Mouse (Mus musculus): Measurements from ENCODE around the gene Atp5s. TPM values are rescaled to one million over a fixed set of nuclear protein-coding genes. Genes with fewer than 3 reads are reported as not detected.

Atp5s gene
- polyA plus RNA-seq, 1 experiment = 20.2 TPM

DNA sequence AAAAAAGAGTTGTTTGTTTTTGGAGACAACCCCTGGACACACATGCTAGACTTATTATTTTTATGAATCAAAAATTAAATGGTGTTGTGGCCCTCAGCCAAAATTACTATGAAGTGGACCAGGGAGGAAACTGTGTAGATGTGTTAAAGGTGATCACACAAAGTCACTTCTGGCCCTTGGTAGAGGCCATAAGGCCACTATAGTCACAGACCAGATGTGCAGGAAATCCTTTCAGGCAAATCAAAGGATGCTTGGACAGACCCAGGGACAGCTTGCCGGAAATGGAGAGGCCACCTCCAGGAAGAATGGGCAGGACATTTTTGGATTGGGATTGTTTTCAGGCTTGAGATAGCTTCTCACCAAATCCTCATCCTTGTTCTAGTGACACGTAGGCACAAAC lies 36.9 kb downstream of the Atp5s start:
- Histone ChIP-seq H3K27ac (ENCODE audit: insufficient read depth, low read depth, low read length) (no peak overlapping the region), H3K27me3 (replicated peaks; ENCODE audit: control insufficient read depth, insufficient read depth, low read length) (no peaks in the 10 kb centered on the region), H3K36me3 (ENCODE audit: control insufficient read depth, insufficient read depth, low read length) (peaks cover under 1% of the 10 kb centered on the region; the same call in 1 of the 2 replicates), H3K4me3 (ENCODE audit: insufficient read depth, low read depth, low read length) (no peak overlapping the region), H3K4me1 (ENCODE audit: control insufficient read depth, insufficient read depth, low read length) (peaks cover 22% of the 10 kb centered on the region; the same call in 1 of the 2 replicates)
- peak; percentile 77 for DNase-seq
- TF ChIP-seq CTCF (conservative IDR thresholded peaks at IDR 0.05; ENCODE audit: insufficient read depth, insufficient read length, low read depth, low read length) (no peak), POLR2A (IDR thresholded peaks at IDR 0.05; ENCODE audit: low read depth, low read length) (no peak)
- WGBS = 57% methylated on average over 2 of the region's 2 CpGs

DNA sequence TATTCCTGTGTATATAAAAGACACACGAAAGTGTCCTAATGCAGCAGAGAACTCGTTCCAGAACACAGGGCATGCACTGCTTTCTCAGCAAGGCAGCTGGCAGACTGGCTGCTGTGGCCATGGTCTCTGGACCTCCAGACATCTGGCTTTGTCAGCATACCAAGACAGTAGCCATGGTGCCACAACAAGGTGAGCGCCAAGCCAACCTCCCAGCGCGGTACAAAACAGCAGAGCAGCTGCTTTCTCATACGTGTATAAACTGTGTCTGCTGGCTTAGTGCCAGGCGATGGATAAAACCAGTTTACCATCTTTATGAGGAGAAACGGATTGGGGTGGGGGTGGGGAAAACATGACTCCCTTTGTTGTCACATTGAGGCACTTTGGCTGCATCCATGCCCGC lies 40.8 kb downstream of the Atp5s start:
- H3K4me1 ChIP-seq (ENCODE audit: control insufficient read depth, insufficient read depth, low read length) = peaks cover 32% of the 10 kb centered on the region; the same call in 1 of the 2 replicates
- no peak overlapping the region for H3K4me3 ChIP-seq (ENCODE audit: insufficient read depth, low read depth, low read length)
- TF ChIP-seq CTCF (conservative IDR thresholded peaks at IDR 0.05; ENCODE audit: insufficient read depth, insufficient read length, low read depth, low read length) (no peak), POLR2A (IDR thresholded peaks at IDR 0.05; ENCODE audit: low read depth, low read length) (no peak)
- peak; percentile 62 for DNase-seq
- 44% methylated on average over 9 of the region's 9 CpGs for WGBS
- no peaks in the 10 kb centered on the region for H3K27me3 ChIP-seq (replicated peaks; ENCODE audit: control insufficient read depth, insufficient read depth, low read length)
- no peaks in the 10 kb centered on the region; the same call in 1 of the 2 replicates for H3K36me3 ChIP-seq (ENCODE audit: control insufficient read depth, insufficient read depth, low read length)
- peak overlapping the region; percentile 89; the same call in 1 of the 2 replicates for H3K27ac ChIP-seq (ENCODE audit: insufficient read depth, low read depth, low read length)

DNA sequence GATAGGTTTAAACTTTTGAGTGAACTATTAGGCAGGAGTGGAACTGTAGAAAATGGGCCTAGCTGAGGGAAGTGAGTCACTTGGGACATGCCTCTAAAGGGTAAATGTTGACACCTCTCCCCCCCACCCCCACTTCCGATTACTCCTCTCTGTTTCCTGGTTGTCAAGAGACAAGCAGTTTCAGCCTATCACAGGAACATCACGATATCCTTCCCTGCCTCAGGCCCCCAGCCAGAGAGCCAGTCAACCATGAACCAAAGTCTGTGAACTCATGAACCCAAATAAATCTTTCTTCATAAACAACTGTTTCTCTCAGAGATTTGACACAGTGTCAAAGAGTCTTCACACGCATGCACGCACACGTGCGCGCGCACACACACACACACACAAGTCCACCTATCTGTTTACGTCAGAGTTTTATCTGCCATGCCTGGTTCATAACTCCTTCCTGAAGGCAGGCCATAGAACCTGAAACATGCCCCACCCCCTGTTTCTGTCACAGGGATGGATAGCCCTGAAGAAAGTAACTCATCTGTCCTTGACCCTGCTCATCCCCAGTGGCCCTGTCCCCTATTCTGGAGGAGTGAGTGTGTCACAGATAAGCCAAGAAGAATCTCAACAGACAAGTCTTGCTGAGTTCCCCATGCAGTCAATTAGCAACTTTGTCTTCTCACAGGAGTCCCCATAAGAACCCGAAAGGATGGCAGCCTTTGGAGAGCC lies 41.6 kb downstream of the Atp5s start:
- Histone ChIP-seq H3K27me3 (replicated peaks; ENCODE audit: control insufficient read depth, insufficient read depth, low read length) (no peaks in the 10 kb centered on the region), H3K4me3 (ENCODE audit: insufficient read depth, low read depth, low read length) (no peak overlapping the region), H3K36me3 (ENCODE audit: control insufficient read depth, insufficient read depth, low read length) (no peaks in the 10 kb centered on the region; the same call in 1 of the 2 replicates), H3K27ac (ENCODE audit: insufficient read depth, low read depth, low read length) (peak overlapping the region; percentile 89), H3K4me1 (ENCODE audit: control insufficient read depth, insufficient read depth, low read length) (peaks cover 24% of the 10 kb centered on the region; the same call in 1 of the 2 replicates)
- TF ChIP-seq CTCF (conservative IDR thresholded peaks at IDR 0.05; ENCODE audit: insufficient read depth, insufficient read length, low read depth, low read length) (no peak), POLR2A (IDR thresholded peaks at IDR 0.05; ENCODE audit: low read depth, low read length) (no peak)
- 36% methylated on average over 10 of the region's 10 CpGs for WGBS
- peak; percentile 90 for DNase-seq

DNA sequence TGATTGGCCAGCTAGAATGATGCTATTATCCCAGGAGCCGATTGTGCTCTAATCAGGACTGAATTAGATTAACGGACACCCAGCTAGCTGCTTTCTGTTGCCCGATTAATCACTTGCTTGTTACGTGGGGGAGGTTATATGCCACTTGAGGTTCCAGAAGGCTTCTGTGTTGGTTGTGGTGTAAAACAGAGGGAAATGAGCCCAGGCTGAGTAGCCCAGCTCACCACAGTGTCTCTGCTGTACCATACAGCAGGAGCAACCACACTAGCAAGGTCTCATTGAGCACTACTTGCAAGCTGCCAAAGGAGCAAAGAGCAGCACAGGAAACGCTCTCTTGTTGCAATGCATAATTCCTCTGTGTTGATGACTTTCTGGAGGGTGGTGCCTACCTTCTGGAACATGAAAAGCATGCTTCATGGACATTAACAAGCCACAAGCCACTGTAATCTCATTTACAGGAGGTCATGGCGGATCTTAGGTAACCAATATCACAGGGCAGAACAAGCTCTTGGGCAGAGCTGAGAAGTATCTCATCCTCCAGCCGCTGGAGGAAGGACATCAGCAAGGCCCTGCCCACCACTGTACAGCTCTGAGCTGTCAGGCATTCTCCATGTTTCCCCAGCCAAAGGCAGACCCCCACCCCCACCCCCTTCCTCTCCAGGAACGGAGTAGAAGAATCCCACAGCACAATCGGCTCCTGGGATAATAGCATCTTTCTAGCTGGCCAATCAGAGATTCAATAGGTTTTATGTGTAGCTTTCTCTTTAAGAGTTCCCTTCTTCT lies 42.9 kb downstream of the Atp5s start:
- H3K27me3 ChIP-seq (replicated peaks; ENCODE audit: control insufficient read depth, insufficient read depth, low read length) = no peaks in the 10 kb centered on the region
- no peak overlapping the region for H3K4me3 ChIP-seq (ENCODE audit: insufficient read depth, low read depth, low read length)
- WGBS = 39% methylated on average over 9 of the region's 9 CpGs
- TF ChIP-seq POLR2A (IDR thresholded peaks at IDR 0.05; ENCODE audit: low read depth, low read length) = no peak
- TF ChIP-seq CTCF (conservative IDR thresholded peaks at IDR 0.05; ENCODE audit: insufficient read depth, insufficient read length, low read depth, low read length) = no peak
- H3K4me1 ChIP-seq (ENCODE audit: control insufficient read depth, insufficient read depth, low read length) = peaks cover 24% of the 10 kb centered on the region; the same call in 1 of the 2 replicates
- no peaks in the 10 kb centered on the region; the same call in 1 of the 2 replicates for H3K36me3 ChIP-seq (ENCODE audit: control insufficient read depth, insufficient read depth, low read length)
- peak overlapping the region; percentile 89 for H3K27ac ChIP-seq (ENCODE audit: insufficient read depth, low read depth, low read length)
- no peak for DNase-seq

DNA sequence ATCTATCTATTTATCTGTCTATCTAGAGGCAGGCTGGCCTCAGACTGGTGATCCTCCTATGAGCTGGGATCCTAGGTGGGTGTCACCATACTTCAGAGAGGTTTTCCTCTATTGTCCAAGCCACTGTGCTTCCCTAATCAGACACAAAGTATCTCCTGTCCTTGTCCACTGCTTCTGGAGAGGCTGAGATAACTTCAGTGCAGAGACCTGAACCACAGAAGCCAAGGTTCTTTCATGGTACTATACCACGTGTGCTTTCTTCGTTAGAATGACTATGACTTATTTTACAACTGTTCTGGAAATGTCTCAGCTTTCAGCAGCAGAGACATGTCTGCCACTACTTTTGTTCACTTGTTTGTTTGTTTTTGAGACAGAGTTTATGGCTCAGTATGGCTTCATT lies 44.1 kb downstream of the Atp5s start:
- Histone ChIP-seq H3K27me3 (replicated peaks; ENCODE audit: control insufficient read depth, insufficient read depth, low read length) (no peaks in the 10 kb centered on the region), H3K4me1 (ENCODE audit: control insufficient read depth, insufficient read depth, low read length) (peaks cover 24% of the 10 kb centered on the region; the same call in 1 of the 2 replicates), H3K4me3 (ENCODE audit: insufficient read depth, low read depth, low read length) (no peak overlapping the region), H3K27ac (ENCODE audit: insufficient read depth, low read depth, low read length) (no peak overlapping the region; the same call in 1 of the 2 replicates), H3K36me3 (ENCODE audit: control insufficient read depth, insufficient read depth, low read length) (no peaks in the 10 kb centered on the region; the same call in 1 of the 2 replicates)
- TF ChIP-seq CTCF (conservative IDR thresholded peaks at IDR 0.05; ENCODE audit: insufficient read depth, insufficient read length, low read depth, low read length) = no peak
- no peak for TF ChIP-seq POLR2A (IDR thresholded peaks at IDR 0.05; ENCODE audit: low read depth, low read length)
- WGBS = 32% methylated on average over 2 of the region's 2 CpGs
- DNase-seq = no peak

DNA sequence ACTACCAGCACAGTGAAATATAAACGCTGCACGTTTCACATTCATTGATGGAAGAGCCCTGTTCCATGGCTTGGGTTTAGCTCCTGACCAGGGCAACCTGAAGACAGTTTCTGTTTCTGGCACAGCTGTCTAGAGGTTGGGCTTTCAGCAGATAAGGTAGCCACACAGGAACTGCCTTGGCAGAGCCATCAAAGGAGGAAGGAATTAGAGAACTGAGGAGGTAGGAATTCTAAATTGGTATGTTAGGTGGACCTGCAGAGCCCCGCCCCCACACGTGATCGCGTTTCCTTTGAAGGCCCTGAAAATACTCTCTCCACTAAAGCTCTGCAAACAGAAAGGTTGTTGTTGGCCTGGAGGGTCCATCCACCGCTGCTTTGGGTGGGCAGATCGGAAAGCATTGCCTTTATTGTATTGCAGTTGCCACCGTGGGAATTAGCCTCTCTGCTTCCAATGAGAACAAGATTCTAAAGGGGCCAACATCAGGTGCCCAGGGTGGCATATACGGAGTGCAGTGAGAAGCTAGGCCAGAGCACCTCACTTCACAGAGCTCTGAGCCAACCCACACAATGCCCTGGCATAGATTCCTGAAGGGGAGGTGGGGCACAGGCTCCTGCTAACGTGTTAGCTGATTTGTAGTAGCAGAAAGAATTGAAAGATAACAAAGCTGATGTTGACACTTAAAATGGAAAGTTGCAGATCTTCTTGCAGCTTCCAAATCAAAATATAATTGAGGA lies 52.0 kb downstream of the Atp5s start:
- Histone ChIP-seq H3K36me3 (ENCODE audit: control insufficient read depth, insufficient read depth, low read length) (no peaks in the 10 kb centered on the region; the same call in 1 of the 2 replicates), H3K27ac (ENCODE audit: insufficient read depth, low read depth, low read length) (peak overlapping the region; percentile 99), H3K27me3 (replicated peaks; ENCODE audit: control insufficient read depth, insufficient read depth, low read length) (no peaks in the 10 kb centered on the region), H3K4me1 (ENCODE audit: control insufficient read depth, insufficient read depth, low read length) (peaks cover 44% of the 10 kb centered on the region), H3K4me3 (ENCODE audit: insufficient read depth, low read depth, low read length) (no peak overlapping the region)
- TF ChIP-seq POLR2A (IDR thresholded peaks at IDR 0.05; ENCODE audit: low read depth, low read length) = no peak
- no peak for TF ChIP-seq CTCF (conservative IDR thresholded peaks at IDR 0.05; ENCODE audit: insufficient read depth, insufficient read length, low read depth, low read length)
- 38% methylated on average over 11 of the region's 11 CpGs for WGBS
- peak; percentile 78 for DNase-seq
